Mouse (Mus musculus): ENCODE measurements at regions not wholly inside any gene's neighbourhood (a gene's known extent, or its start where the extent isn't known, plus 50 kb on each side); places are given as distances from the start of the nearest gene placed in this dataset.

GRCm38 (mm10) chr10:40998330-40998729 is 73.8 kb downstream of the Gpr6 start:
- Histone ChIP-seq H3K4me2 (0 out of 2 replicates have a peak overlapping the region, but pooled peaks have one; percentile 25), H3K9me3 (no peaks in the 10 kb centered on the region), H3K4me1 (replicated peaks) (peaks cover 19% of the 10 kb centered on the region), H3K9ac (no peak overlapping the region), H3K27ac (peak overlapping the region; percentile 81), H3K36me3 (no peaks in the 10 kb centered on the region), H3K4me3 (no peak overlapping the region), H3K27me3 (0 out of 2 replicates have a peak, but pooled peaks cover 2% of the 10 kb centered on the region)
- WGBS = 21% methylated on average over 7 of the region's 7 CpGs
- peak; percentile 86 for ATAC-seq (ENCODE audit: low FRiP score)

- 50% methylated on average over 5 of the region's 5 CpGs for WGBS
- Histone ChIP-seq H3K4me2 (no peak overlapping the region), H3K4me3 (no peak overlapping the region), H3K36me3 (no peaks in the 10 kb centered on the region), H3K27me3 (0 out of 2 replicates have a peak, but pooled peaks cover 2% of the 10 kb centered on the region), H3K4me1 (replicated peaks) (peaks cover 19% of the 10 kb centered on the region), H3K9ac (no peak overlapping the region), H3K27ac (peak overlapping the region; percentile 81), H3K9me3 (no peaks in the 10 kb centered on the region)
- ATAC-seq (ENCODE audit: low FRiP score) = no peak
These were observed 74.5 kb downstream of the Gpr6 start for GRCm38 (mm10) chr10:40997606-40998005.
